Mouse (Mus musculus) heart, postnatal 10 days (tissue): ENCODE measurements around the gene Prrt2. TPM values are rescaled to one million over a fixed set of nuclear protein-coding genes. Genes with fewer than 3 reads are reported as not detected.

ENCODE experiments used
- DNase-seq, 2 experiments: peaks; one replicate each; pipeline ENCODE4 v3.0.0; 2021
- intact Hi-C: fragments of 180-260 bp; cut with DNase I; formaldehyde crosslinking; loops from one replicate; pipeline ENCODE4 v1.15.1; 2025
- total RNA-seq, 2 experiments: library from RNA; stranded (reverse); gene quantifications; 2 replicates each; pipeline ENCODE4 v1.2.3; 2021

The Prrt2 gene
- total RNA-seq, 2 experiments from 2014 or later, result 1.0 to 2.3 TPM

DNA sequence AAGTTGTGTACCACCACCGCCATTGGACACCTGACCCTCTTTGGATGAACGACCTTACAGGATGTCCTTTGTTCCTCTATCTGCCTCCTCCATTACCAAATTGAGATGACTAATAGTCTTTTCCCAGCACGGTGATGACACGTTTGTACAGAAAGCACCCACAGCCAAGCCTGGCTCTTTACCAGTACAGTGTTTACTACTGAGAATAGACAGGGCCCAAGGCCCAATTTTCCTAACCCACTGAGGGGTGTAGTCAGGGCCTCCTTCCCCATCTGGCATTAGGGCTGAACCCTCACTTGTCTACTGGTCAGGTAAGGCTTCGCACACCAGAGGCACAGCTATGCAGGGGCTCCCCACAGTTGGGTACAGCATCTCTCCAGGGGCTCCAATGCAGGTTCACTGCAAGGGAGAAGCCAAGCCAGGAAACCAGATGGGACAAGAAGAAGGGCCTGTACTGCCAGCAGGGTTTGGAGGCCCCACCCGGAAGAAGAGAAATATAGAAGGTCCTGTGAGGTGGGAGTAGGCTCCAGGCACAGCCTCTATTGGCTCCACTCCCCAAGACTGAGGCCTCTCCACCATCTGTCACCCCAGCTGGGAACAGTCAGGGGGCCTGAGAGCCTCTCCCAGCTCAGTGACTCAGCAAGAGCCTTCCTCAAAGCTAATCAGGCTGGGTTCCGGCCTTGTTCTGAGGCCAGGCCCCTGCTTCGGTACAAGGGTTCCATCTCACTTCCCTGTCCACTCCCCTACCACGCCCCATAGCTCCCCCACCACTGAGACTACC lies 12.6 kb downstream of the Prrt2 start:
- DNase-seq, result peak; percentile 86
- intact Hi-C loops, result no loop called here

DNA sequence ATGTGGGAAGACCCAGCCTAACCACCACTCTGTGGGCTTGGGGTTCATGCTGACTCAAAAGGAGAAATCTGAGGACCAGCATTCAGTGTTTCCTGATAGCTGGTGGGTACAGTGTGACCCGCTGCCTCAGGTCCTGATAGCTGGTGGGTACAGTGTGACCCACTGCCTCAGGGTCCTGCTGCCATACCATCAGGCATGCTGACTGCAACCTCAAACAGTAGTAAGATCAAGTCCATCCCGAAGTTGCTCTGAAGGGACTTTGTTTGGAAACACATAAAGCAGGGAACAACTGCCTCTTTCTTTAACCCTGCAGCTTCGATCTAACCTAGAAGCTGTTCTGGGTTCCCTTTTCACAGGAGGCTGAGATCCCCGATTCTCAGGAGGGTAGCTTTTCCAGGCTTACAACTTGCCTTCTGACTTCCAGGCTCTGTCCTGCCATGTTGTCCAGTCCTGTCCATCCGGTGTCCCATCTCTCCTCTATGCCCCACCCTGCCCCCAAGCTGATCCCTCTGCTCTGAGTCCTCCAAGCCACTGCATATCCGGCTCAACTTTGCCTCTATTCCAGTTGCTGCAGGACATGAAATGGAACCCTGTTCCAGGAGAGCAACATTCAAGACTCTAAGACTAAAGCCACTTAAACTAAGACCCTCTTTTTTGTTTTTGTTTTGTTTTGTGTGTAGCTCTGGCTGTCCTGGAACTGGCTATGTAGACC lies 13.5 kb downstream of the Prrt2 start:
- intact Hi-C loops, result no loop called here

DNA sequence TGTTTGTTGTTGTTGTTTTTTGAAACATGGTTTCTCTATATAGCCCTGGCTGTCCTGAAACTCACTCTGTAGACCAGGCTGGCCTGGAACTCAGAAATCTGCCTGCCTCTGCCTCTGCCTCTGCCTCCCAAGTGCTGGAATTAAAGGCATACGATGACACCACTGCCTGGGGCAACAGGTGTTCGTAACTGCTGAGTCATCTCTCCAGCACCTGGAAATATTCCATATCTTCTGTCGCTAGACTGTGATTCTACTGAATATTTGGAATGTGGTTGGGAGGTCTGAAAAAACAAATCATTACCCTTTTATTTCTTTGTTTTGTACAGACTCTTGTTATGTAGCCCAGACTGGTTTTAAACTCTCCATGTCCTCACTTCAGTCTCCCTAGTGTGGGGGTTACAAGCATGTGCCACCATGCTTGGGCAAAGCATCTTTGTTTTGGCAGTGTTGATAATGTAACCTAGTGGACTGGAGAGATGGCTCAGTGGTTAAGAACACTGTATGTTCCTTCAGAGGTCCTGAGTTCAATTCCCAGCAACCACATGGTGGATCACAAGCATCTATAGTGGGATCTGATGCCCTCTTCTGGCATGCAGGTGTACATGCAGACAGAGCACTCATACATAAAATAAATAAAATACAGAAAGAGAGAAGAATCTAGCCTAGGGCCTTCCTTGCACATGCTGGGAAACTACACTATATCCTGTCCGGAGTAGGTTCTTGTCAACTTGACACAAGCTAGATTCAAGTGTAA lies 16.7 kb downstream of the Prrt2 start:
- no peak for DNase-seq
- intact Hi-C loops, result no loop called here

More for the DNA sequence above, 13.5 kb downstream of the Prrt2 start:
- DNase-seq, result no peak

DNA sequence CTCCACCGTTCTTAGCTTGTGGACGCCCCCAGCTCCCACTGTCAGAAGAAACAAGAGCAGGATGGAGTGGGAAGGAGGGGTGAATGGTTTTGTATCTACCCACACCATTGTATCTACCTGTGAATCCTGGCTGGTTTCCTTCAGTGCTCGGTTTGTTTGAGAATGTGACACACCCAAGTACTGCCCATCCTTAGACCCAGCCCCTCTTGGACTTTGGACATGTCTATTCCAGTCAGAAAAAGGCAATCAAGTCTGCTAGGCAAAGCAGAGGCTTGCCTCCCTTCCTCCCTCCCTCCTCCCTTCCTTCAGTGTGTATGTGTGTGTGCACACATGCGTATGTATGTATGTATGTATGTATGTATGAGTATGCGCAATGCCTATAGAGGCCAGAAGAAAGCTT lies 17.4 kb downstream of the Prrt2 start:
- intact Hi-C loops, result no loop called here
- no peak for DNase-seq

DNA sequence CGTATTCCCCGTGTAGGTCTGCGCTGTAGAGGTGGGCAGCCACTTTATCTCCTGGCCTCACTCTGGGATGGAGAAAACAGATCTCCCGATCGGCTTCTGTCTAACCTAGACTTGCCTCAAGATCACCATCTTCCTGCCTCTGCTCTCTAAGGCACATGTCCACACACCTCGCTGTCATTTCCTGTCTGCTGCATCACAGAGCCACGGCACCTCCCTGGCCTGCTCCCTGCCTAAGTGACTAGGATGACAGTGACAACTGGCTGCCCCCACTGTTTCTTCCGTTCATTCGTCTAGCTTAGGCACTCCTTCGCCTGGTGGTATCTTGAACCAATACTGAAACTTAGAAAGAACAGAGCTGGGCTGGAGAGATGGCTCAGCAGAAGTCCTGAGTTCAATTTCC lies 21.4 kb downstream of the Prrt2 start:
- intact Hi-C loops, result no loop called here
- DNase-seq, result no peak

DNA sequence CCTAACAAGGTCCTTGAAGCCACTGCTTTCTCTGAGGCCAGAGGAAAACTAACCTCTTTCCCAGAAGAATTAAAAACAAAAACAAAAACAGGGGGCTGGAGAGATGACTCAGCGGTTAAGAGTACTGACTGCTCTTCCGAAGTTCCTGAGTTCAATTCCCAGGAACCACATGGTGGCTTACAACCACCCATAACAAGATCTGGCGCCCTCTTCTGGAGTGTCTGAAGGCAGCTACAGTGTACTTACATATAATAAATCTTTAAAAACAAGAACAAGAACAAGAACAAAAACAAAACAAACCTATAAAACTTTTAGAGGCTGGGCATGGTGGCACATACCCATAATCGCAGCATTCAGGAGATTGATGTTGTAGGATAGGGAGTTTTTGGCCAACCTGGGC lies 24.6 kb downstream of the Prrt2 start:
- no peak for DNase-seq

DNA sequence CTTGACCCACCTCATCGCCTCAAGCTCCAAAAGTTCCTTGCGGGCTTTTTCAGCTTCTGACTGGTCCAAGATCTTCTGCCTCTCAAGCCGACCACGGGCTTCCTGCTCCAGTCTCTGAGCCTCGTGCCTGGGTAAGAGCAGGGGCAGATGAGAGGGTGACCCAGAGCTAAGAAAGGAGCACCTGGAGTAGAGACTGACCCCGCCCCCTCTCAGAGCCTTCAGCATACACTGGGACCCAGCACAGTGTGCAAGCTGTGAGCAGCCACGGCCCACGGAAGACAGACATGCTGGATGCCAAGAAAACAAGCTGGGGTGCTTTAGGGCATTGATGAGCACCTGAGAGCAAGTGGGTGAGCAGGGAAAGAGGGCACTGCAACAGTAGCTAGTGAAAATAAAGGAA lies 32.2 kb downstream of the Prrt2 start:
- intact Hi-C loops, result no loop called here

More for the DNA sequence above, 24.6 kb downstream of the Prrt2 start:
- intact Hi-C loops, result no loop called here

DNA sequence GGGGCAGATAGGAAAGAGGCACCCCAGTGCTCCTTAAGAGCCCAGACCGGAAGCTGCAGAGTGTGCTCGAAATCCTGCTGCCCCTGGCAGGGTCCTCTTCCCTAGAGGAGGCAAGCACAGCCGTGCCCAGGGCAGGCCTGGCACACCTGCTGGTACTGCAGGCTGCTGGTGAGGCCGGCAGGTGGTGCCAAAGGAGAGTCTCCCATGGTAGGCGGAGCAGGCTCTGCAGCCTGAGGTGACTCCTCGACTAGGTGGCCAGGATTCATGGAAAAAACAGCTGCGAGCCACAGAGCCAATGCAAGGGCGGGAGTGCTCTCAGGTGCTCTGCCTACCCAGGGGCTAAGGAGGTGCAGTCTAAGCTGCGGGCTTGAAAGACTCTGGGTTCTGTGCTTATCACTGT lies 34.7 kb downstream of the Prrt2 start:
- peak; percentile 62 to 68 for DNase-seq
- intact Hi-C loops, result loop anchor here (2.0 kb wide), 1 partner anchor 118 kb away; no protein-coding TSS in a partner anchor

More for the DNA sequence above, 32.2 kb downstream of the Prrt2 start:
- DNase-seq, result no peak

DNA sequence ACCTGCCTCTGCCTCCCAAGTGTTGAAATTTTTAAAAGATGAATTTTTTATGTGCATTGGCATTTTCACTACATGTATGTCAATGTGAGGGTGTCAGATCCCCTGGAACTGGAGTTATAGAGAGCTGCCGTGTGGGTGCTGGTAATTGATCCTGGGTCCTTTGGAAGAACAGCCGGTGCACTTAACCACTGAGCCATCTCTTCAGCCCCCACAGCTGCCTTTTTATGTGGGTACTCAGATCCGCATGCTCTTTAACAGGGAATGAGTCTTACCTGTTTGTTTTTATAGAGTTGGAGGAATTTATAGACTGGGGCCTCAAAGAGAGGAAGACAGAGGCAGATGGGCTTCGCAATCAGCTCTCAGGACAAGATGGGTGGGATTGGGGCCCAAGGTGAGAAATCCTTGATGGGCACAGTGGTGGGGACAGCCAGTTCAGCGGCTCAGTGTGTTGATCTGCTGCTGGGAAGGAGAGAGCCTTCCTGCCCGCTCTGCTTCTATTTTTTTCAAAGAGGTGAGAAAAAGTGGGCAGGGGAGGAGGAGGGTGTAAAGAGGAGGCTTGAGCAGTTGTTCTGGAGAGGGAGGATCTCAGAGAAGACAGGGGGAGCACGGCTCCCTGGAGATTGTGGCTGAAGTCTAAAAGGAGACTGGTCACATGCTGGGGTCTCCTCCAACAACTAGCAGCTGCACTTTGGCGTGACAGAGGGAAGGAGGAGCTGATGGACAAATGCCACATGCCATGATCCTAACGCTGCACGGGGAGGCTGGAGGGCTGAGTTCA lies 36.2 kb downstream of the Prrt2 start:
- intact Hi-C loops, result no loop called here
- no peak for DNase-seq

DNA sequence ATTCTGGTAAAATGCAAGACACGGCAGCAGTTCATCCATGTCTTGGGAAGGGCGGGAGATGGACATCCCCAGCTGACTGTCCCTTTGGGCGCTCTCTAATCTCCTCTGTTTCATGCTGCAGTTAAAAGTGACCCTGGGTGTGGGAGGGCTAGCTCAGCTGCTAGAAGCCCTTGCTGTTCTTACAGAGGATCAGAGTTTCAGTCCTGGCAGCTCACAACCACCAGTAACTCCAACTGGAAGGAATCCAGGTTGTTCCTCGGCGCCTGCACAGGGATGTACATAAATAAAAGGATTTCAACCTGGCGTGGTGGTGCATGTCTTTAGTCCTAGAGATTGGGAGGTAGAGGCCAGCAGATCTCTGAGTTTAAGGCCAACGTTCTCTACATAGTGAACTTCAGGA lies 37.9 kb downstream of the Prrt2 start:
- intact Hi-C loops, result no loop called here
- DNase-seq, result no peak

DNA sequence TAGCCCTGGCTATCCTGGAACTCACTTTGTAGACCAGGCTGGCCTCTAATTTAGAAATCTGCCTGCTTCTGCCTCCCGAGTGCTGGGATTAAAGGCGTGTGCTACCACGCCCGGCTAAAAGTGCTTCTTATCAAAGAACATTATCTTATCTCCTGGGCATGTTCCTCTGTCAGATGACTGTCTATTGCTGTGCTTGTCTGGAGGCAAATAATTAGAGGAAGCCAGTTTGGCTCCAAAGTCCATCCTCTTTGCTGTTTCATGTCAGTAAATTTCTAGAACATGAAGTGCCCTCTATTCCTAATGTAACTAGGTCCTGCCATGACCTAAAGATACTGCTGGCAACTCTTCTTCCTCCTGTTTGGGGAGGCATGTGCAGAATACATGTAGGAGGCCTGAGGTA lies 39.0 kb downstream of the Prrt2 start:
- DNase-seq, result no peak
- intact Hi-C loops, result no loop called here

DNA sequence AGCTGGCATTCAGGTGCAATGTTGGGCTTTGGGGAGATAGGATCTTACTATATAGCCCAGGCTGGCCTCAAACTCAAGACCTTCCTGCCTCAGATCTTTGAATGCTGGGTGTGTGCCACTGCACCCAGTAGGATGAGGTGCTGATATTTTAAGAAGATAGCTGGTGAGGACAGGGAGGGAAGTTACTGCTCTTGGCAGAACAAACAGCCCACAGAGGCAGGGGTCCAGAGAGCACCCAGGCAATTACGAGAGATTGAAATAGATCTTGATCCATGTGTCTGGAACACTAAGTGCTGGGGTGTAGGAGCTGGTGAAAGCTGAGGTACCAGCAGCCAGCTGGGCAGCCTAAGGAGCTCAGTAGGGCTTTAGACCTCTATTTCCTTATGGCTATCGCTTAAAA lies 39.4 kb downstream of the Prrt2 start:
- intact Hi-C loops, result no loop called here

DNA sequence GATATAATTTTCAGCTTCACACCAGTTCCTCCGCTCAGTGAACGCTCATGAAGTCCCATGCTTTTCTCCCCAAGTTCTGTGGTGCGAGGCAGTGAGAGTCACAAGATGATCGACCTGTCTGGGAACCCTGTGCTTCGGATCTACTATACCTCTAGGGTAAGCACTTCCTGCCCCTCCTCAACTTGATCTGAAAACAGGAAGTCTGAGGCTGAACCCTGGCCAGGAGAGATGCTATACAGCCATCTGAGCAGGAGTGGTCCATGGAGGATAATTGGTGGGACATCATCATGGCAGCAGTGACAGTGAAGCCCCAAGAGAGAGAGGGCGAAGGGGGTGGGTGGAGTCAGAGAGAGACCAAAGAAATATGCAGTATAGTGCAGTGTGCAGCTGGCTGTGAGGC lies 42.2 kb downstream of the Prrt2 start:
- no peak for DNase-seq
- intact Hi-C loops, result no loop called here

More for the DNA sequence above, 39.4 kb downstream of the Prrt2 start:
- no peak for DNase-seq

DNA sequence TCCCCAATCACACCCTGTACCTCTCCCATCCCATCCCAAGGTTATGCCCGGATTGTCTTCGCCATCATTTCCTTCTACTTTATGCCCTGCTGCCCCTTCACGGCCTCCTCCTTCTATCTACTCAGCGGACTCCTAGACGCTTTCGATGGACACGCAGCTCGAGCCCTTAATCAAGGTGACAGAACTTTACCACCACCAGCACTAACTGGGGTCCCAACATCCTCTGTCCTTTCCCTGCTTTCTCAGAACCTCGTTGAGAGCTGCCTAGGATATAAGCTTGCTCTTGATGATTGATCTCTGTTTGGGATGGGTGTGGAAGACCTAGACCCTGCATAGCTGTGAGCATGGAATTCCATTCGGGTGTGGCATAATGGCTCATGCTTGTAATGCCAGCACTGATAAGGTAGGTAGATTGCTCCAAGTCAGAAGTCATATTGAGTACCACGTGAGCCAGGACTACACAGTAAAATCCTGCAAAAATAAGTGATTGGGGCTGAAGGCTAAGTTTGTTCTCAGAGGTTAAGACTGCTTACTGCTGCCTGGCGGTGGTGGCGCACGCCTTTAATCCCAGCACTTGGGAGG lies 44.0 kb downstream of the Prrt2 start:
- DNase-seq, result peak in 1 of 2 experiments; percentile 13
- intact Hi-C loops, result no loop called here

DNA sequence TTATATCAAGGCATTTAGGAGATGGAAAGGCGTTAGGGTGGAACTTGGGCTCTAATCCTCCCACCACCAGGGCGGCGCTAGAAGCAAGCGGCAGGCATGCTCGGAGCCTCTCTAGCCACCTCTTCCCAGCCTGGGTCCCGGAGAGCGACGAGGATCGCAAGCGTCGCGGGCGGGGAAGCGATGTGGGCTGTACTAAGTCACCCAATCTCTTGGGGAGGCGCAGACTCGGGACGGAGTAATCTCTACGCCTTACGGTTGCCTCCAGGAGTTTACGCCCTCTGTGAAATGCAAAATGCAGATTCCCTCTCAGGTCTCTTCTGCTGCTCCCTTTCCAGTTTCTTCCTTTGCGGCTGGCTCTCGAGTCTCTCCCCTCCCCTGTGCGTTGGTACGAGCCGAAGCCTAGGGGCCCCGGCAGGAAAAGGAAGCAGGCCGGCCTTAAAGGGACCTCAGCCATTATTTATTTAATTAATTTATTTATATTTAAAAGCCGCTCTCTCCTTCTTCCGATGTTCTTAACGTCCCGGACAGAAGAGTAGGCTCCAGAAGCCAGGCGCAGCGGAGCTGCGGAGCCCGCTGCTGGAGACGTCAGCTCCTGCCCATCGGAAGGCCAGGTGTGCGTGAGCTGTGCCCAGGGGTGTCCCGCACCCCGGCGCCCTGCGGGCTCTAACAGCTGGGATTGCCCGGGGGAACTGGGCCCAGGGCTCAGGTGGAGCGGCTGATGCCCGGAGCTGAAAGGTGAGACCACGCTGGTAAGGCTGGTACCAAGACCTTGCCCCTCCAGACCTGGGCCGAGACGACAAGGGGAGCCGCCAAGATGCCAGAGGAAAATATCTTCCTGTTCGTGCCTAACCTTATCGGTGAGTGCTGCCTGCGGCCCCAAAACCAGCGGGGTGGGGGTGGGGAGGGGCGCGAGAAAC lies 44.8 kb downstream of the Prrt2 start, which contains the start of gene Cdiptos:
TSS of gene Cdiptos (minus strand) at position 149 of the 917 bp plus-strand sequence.
- intact Hi-C loops, result loop anchor here (2.0 kb wide), 2 partner anchors 25 to 41 kb away; partner anchors contain the start of genes Pagr1a, Pagr1b and Sez6l2
- DNase-seq, result peak; percentile 97 to 99

DNA sequence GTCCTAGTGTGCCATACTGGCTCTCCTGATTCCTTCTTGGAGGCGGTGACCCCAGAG lies 45.3 kb downstream of the Prrt2 start, which contains the start of gene Cdipt:
TSS of gene Cdipt (plus strand) at position 22 of the 57 bp plus-strand sequence.
- DNase-seq, result no peak
- intact Hi-C loops, result loop anchor here (2.0 kb wide), 2 partner anchors 25 to 41 kb away; partner anchors contain the start of genes Pagr1a, Pagr1b and Sez6l2

DNA sequence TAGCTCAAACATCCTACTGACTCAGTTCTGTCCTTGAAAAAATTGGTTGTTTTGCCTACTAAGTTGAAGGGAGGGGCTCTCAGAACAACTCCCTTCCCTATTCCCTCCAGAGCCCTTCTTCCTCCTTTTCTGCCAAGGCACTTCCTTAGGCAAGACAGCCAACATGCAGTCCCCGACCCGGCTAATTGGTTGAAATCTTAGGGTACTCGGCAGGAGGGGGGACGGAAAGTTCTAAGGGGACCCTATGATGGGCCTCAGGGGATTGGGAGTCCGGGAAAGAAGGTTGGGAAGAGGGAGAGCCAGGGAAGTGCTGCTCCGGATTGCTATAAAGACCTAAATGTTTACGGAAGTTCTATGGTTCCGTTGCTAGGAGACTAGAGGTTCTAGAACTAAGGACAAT lies 45.5 kb downstream of the Prrt2 start:
- intact Hi-C loops, result loop anchor here (2.0 kb wide), 2 partner anchors 25 to 41 kb away; partner anchors contain the start of genes Pagr1a, Pagr1b and Sez6l2
- no peak for DNase-seq
